Mouse (Mus musculus) lung, adult 2 months (tissue): ENCODE results near the gene Topbp1. TPM values are rescaled to one million over a fixed set of nuclear protein-coding genes. Genes with fewer than 3 reads are reported as not detected.

Source experiments
- DNase-seq: peaks from one replicate; pipeline ENCODE4 v3.0.0; 2022
- H3K4me1 ChIP-seq: fragments of 200-500 bp; 2 replicates; pipeline ENCODE4 v1.6.1; 2011; ENCODE audit warnings: low read length; ENCODE audit not compliant: control insufficient read depth, insufficient read depth
- H3K4me3 ChIP-seq: fragments of 200-500 bp; replicated peaks from 2 replicates; pipeline ENCODE3; 2011; ENCODE audit warnings: low read depth, mild to moderate bottlenecking, control low read depth, low read length; ENCODE audit errors: extremely low read depth
- CTCF ChIP-seq: fragments of 200-500 bp; IDR thresholded peaks from 2 replicates; pipeline ENCODE4 v1.5.1; 2011; ENCODE audit warnings: mild to moderate bottlenecking, low read length, control low read depth; ENCODE audit not compliant: insufficient read depth
- POLR2A ChIP-seq: fragments of 200-500 bp; IDR thresholded peaks from 2 replicates; pipeline ENCODE4 v1.6.1; 2011; ENCODE audit warnings: low read depth, mild to moderate bottlenecking, control low read depth, low read length, borderline replicate concordance; ENCODE audit errors: extremely low read depth
- WGBS: fragments of 180-500 bp; shearing (Covaris S2); methylation state at CpG from one replicate; pipeline ENCODE4 v1.1.7; 2018; 5-methylcytosine and 5-hydroxymethylcytosine counted together
- polyA plus RNA-seq: library from polyadenylated mRNA; depleted of rRNA; stranded (reverse); fragments of >200 nt; gene quantifications from 2 replicates; pipeline ENCODE4 v1.2.3, GENCODE M21; 2012; rRNA removed

Topbp1 gene
- 7.0 and 8.0 TPM in 2 replicates for polyA plus RNA-seq

GRCm38 (mm10) chr9:103304927-103305326 is at the start of gene Topbp1, which contains the start of gene 1300017J02Rik:
Gene Topbp1 (plus strand): TSS chr9:103305215.
Gene 1300017J02Rik (minus strand): TSS chr9:103305082.
- Histone ChIP-seq H3K4me1 (no peaks in the 10 kb centered on the region), H3K4me3 (peak within 1 kb of the TSS; percentile 86)
- under 1% methylated on average over 49 of the region's 49 CpGs for WGBS
- TF ChIP-seq CTCF (no peak), POLR2A (peak; percentile 98)
- peak; percentile 92 for DNase-seq

- 91% methylated on average over 4 of the region's 4 CpGs for WGBS
- DNase-seq = no peak
- H3K4me1 ChIP-seq = no peaks in the 10 kb centered on the region
- H3K4me3 ChIP-seq = no peak overlapping the region
- TF ChIP-seq CTCF (no peak), POLR2A (no peak)
Observed at GRCm38 (mm10) chr9:103265778-103266177, 39.2 kb upstream of the Topbp1 start.

- no peak for DNase-seq
- 10% methylated on average over 4 of the region's 4 CpGs for WGBS
- TF ChIP-seq CTCF (no peak), POLR2A (no peak)
- no peaks in the 10 kb centered on the region for H3K4me1 ChIP-seq
- no peak overlapping the region for H3K4me3 ChIP-seq
Observed at GRCm38 (mm10) chr9:103271104-103271503, 33.9 kb upstream of the Topbp1 start.

DNA sequence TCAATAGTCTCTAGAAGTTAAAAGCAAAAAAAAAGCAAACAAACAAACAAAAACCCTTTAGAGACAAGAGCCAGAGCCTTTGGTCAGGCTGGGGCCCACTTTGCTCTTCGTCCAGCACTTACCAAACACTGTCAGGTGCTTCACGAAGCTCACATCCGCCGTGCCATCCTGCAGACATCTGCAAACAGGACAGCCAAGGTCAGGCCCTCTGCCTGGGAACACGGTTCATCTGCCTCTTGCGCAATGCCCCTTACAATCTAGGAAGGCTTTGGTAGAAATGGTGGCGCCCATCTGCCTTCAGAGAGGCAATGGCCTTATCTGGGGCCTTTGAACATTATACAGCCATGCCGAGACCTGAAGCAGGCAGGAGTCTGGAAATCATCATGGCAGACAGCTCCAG is 30.2 kb upstream of the Topbp1 start:
- no peak for TF ChIP-seq POLR2A
- no peak for DNase-seq
- 73% methylated on average over 8 of the region's 8 CpGs for WGBS

GRCm38 (mm10) chr9:103275676-103276075 is 29.3 kb upstream of the Topbp1 start:
- no peaks in the 10 kb centered on the region for H3K4me1 ChIP-seq
- DNase-seq = no peak
- no peak for TF ChIP-seq POLR2A
- H3K4me3 ChIP-seq = no peak overlapping the region
- WGBS = 71% methylated on average over 1 of the region's 1 CpGs

More for the DNA sequence above, 30.2 kb upstream of the Topbp1 start:
- Histone ChIP-seq H3K4me1 (no peaks in the 10 kb centered on the region), H3K4me3 (no peak overlapping the region)

GRCm38 (mm10) chr9:103276876-103277275 is 28.1 kb upstream of the Topbp1 start:
- Histone ChIP-seq H3K4me3 (no peak overlapping the region), H3K4me1 (no peaks in the 10 kb centered on the region)
- TF ChIP-seq POLR2A (no peak), CTCF (no peak)
- WGBS = 86% methylated on average over 6 of the region's 6 CpGs
- DNase-seq = no peak

- no peak overlapping the region for H3K4me3 ChIP-seq
- no peaks in the 10 kb centered on the region for H3K4me1 ChIP-seq
- 39% methylated on average over 4 of the region's 4 CpGs for WGBS
Observed at GRCm38 (mm10) chr9:103286396-103286795, 18.6 kb upstream of the Topbp1 start.

GRCm38 (mm10) chr9:103286901-103287422 is 18.1 kb upstream of the Topbp1 start:
- H3K4me3 ChIP-seq = no peak overlapping the region
- TF ChIP-seq POLR2A = no peak
- no peak for TF ChIP-seq CTCF
- H3K4me1 ChIP-seq = no peaks in the 10 kb centered on the region
- DNase-seq = no peak
- 60% methylated on average over 13 of the region's 13 CpGs for WGBS

More at GRCm38 (mm10) chr9:103286396-103286795, 18.6 kb upstream of the Topbp1 start:
- TF ChIP-seq CTCF = no peak
- no peak for TF ChIP-seq POLR2A
- DNase-seq = no peak

DNA sequence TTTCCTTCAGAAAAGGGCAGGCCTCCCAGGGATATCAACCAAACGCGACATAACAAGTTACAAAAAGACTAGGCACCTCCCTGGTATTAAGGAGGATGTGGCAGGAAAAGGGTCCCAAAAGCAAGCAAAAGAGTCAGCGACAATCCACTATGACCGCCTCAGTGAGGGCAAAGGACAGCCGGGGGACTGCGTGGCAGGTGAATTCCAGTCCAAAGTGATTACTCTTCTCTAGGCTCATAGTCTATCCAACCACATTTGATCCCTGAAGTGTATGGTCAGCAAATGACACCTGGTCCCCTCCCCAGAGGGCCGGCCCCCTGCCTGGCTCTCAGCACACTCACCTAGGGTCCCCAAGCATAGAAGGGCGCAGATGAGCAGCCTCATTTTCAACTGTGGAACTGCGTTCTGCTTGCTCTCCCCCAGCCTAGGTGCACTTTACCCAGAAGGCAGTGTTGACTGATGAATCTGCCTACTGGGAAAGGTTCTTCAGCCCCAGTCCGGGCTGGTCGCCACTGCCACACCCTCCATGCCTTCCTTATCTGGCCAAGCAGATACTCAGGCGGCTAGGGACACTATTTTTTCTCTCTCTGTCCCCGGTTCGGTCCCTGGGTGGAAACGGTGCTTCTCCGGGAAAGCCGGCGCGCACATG is 17.1 kb upstream of the Topbp1 start:
- Histone ChIP-seq H3K4me1 (no peaks in the 10 kb centered on the region), H3K4me3 (no peak overlapping the region)
- 82% methylated on average over 19 of the region's 19 CpGs for WGBS
- DNase-seq = no peak
- TF ChIP-seq CTCF (no peak), POLR2A (no peak)

DNA sequence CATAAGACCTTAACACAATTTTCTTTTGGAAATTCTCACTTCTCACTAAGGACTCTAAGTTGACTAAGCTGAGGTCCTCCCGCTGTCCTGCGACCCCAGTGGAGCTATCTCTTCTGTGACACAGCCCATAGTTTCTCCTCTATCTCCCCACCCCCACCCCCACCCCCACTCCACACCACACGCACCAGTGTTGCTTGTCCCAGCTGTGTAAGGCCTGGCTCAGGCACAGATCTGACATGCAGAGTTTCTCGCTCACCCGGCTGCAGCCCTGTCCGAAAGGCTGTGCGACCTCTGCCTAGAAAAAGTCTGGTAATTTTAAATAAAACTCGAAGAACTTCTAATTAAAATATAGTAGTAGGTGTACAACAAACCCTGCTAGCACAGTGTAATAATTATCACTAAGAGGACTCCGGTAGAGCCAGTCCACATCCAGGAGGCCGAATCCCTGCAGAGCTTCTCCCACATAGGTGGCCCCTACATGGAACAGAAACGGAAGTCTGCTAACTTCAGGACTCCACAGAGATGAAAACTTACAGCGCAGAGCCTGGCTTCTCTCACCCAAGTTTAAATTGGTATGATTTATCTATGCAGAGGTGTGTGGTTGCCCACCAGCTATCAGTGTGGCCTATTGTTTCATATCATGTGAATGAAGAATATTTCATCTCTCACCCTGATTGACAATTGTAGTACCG is 16.4 kb upstream of the Topbp1 start:
- Histone ChIP-seq H3K4me3 (no peak overlapping the region), H3K4me1 (no peaks in the 10 kb centered on the region)
- WGBS = 87% methylated on average over 13 of the region's 13 CpGs
- no peak for DNase-seq
- TF ChIP-seq CTCF = no peak
- TF ChIP-seq POLR2A = no peak
